Mouse (Mus musculus): ENCODE data around the gene Rabgap1l.

- no peak for TF ChIP-seq CTCF (IDR thresholded peaks at IDR 0.05; ENCODE audit: borderline replicate concordance, control insufficient read depth, extremely low read depth, insufficient read depth, low read length, poor library complexity)
- TF ChIP-seq POLR2A (IDR thresholded peaks at IDR 0.05; ENCODE audit: control insufficient read depth, extremely low read depth, insufficient read depth, low read length, poor library complexity): no peak
Measured at GRCm38 (mm10) chr1:160245954-160246353, 547.1 kb downstream of the Rabgap1l start.

All from thymus, adult 2 months (tissue).